Mouse (Mus musculus) telencephalon, adult 2 months (tissue): ENCODE data around the gene Gm27029.
"Not testable (repeated sequence)": the region's sequence is repeated elsewhere in the genome, so short reads cannot be mapped to it uniquely, and the experiment has no call there.

Experiments
- DNase-seq: peaks from one replicate; pipeline ENCODE4 v3.0.0-alpha.2; 2011; ENCODE audit warnings: low read depth, low spot score

The Gm27029 gene

GRCm38 (mm10) chr11:101424105-101424851 lies at the start of gene Gm27029:
Gm27029 (minus strand) TSS chr11:101424796.
- no peak for DNase-seq

- no peak for DNase-seq
Observed at GRCm38 (mm10) chr11:101474298-101474697, 49.7 kb upstream of the Gm27029 start.

- DNase-seq = not testable (repeated sequence)
Observed at GRCm38 (mm10) chr11:101473686-101474085, 49.1 kb upstream of the Gm27029 start.

- no peak for DNase-seq
Observed at GRCm38 (mm10) chr11:101472336-101472735, 47.7 kb upstream of the Gm27029 start.

GRCm38 (mm10) chr11:101471926-101472325 lies 47.3 kb upstream of the Gm27029 start:
- DNase-seq = no peak

GRCm38 (mm10) chr11:101470206-101470605 lies 45.6 kb upstream of the Gm27029 start:
- no peak for DNase-seq

- DNase-seq = no peak
Observed at GRCm38 (mm10) chr11:101469155-101469554, 44.6 kb upstream of the Gm27029 start.

- no peak for DNase-seq
Observed at GRCm38 (mm10) chr11:101468731-101469130, 44.1 kb upstream of the Gm27029 start.

- DNase-seq = no peak
Observed at GRCm38 (mm10) chr11:101468263-101468688, 43.7 kb upstream of the Gm27029 start.

GRCm38 (mm10) chr11:101467477-101468262 lies 43.1 kb upstream of the Gm27029 start:
- peak; percentile 75 for DNase-seq

GRCm38 (mm10) chr11:101466552-101466950 lies 42.0 kb upstream of the Gm27029 start:
- DNase-seq = not testable (repeated sequence)

GRCm38 (mm10) chr11:101465869-101466551 lies 41.4 kb upstream of the Gm27029 start, which contains the start of gene Vat1:
Vat1 (minus strand) TSS chr11:101466230.
- DNase-seq = no peak

GRCm38 (mm10) chr11:101465101-101465868 lies 40.7 kb upstream of the Gm27029 start:
- no peak for DNase-seq

GRCm38 (mm10) chr11:101464211-101465100 lies 39.9 kb upstream of the Gm27029 start, which contains the start of gene Rnd2:
Rnd2 (plus strand) TSS chr11:101464999.
- DNase-seq = no peak

GRCm38 (mm10) chr11:101462583-101463440 lies 38.2 kb upstream of the Gm27029 start:
- DNase-seq = no peak

- no peak for DNase-seq
Observed at GRCm38 (mm10) chr11:101462141-101462540, 37.5 kb upstream of the Gm27029 start.

GRCm38 (mm10) chr11:101460321-101460720 lies 35.7 kb upstream of the Gm27029 start:
- DNase-seq = no peak

- no peak for DNase-seq
Observed at GRCm38 (mm10) chr11:101459716-101460115, 35.1 kb upstream of the Gm27029 start.

- no peak for DNase-seq
Observed at GRCm38 (mm10) chr11:101458217-101458616, 33.6 kb upstream of the Gm27029 start.
